Mouse (Mus musculus) liver, embryonic 16.5 days (tissue): Measurements from ENCODE around the gene Muc4. TPM values are rescaled to one million over a fixed set of nuclear protein-coding genes. Genes with fewer than 3 reads are reported as not detected.

ENCODE experiments used
- ATAC-seq: fragments of 200-750 bp; cut with Nextera tagmentation; 2 replicates; pipeline ENCODE4 v1.8.0; 2017; ENCODE audit warnings: low read depth, mild to moderate bottlenecking, moderate number of reproducible peaks, moderate library complexity
- H3K27ac ChIP-seq: fragments of 300-500 bp; sonication (generic); 2 replicates; pipeline ENCODE4 v1.5.1; 2014; ENCODE audit warnings: mild to moderate bottlenecking, low read length
- H3K27me3 ChIP-seq: fragments of 300-500 bp; sonication (generic); 2 replicates; pipeline ENCODE4 v1.6.1; 2014; ENCODE audit warnings: low read depth, low read length, mixed read lengths; ENCODE audit not compliant: control insufficient read depth, insufficient read depth
- H3K36me3 ChIP-seq: fragments of 300-500 bp; sonication (generic); 2 replicates; pipeline ENCODE4 v1.6.1; 2014; ENCODE audit warnings: mild to moderate bottlenecking; ENCODE audit not compliant: control insufficient read depth, insufficient read depth
- H3K4me1 ChIP-seq: fragments of 300-500 bp; sonication (generic); 2 replicates; pipeline ENCODE4 v1.6.1; 2014; ENCODE audit warnings: low read depth, low read length, mixed read lengths; ENCODE audit not compliant: control insufficient read depth
- H3K4me2 ChIP-seq: fragments of 300-500 bp; sonication (generic); 2 replicates; pipeline ENCODE4 v1.6.1; 2014; ENCODE audit warnings: low read depth, low read length, mixed read lengths
- H3K4me3 ChIP-seq: fragments of 300-500 bp; sonication (generic); 2 replicates; pipeline ENCODE4 v1.5.1; 2014; ENCODE audit warnings: low read depth, mild to moderate bottlenecking, low read length
- H3K9ac ChIP-seq: fragments of 300-500 bp; sonication (generic); 2 replicates; pipeline ENCODE4 v1.6.1; 2014; ENCODE audit warnings: low read depth, low read length
- H3K9me3 ChIP-seq: fragments of 300-500 bp; sonication (generic); replicated peaks from 2 replicates; pipeline ENCODE4 v1.6.1; 2016; ENCODE audit warnings: low read length; ENCODE audit not compliant: control insufficient read depth
- WGBS: fragments of 180-500 bp; shearing (Covaris S2); extraction: QIAGEN DNeasy Blood & Tissue Kit; methylation state at CpG from one replicate; pipeline ENCODE4 v1.1.7; 2014; ENCODE audit not compliant: insufficient replicate concordance; 5-methylcytosine and 5-hydroxymethylcytosine counted together
- polyA plus RNA-seq: library from polyadenylated mRNA; unstranded; fragments of >200 nt; fragmentation: Nextera tagmentation; extraction: Ambion mirVana; gene quantifications from 2 replicates; pipeline ENCODE4 v1.2.1, GENCODE M21; 2015

Muc4 gene
- polyA plus RNA-seq = 0.70 and 0.78 TPM in 2 replicates

DNA sequence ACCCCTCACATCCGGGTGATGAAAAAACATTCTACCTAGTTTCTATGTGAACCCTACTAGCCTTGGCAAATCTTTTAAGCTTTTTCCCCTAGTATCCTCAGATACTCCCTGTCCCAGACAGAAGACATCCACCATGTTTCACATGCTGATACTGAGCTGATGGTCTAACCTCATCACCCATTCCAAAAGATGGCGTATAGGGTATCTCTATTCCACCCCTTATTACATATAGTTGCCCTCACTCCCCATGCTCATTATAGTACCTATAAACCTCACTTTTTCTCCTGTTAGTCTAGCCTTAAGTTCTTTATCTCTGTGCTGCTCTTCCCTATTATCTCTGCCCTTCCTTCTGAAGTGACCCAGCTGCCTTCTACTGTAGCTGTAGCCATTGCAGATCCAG lies at the start of gene Muc4:
Gene Muc4 (plus strand): TSS at position 301 of the 400 bp plus-strand sequence.
- ATAC-seq = no peak
- Histone ChIP-seq H3K9ac (no peak within 1 kb of the TSS), H3K27me3 (no peaks in the 10 kb centered on the region), H3K4me1 (no peaks in the 10 kb centered on the region; the same call in 1 of the 2 replicates), H3K27ac (no peak within 1 kb of the TSS), H3K36me3 (no peaks in the 10 kb centered on the region), H3K9me3 (no peaks in the 10 kb centered on the region), H3K4me3 (no peak within 1 kb of the TSS), H3K4me2 (no peak within 1 kb of the TSS)
- WGBS = 61% methylated on average over 2 of the region's 2 CpGs

DNA sequence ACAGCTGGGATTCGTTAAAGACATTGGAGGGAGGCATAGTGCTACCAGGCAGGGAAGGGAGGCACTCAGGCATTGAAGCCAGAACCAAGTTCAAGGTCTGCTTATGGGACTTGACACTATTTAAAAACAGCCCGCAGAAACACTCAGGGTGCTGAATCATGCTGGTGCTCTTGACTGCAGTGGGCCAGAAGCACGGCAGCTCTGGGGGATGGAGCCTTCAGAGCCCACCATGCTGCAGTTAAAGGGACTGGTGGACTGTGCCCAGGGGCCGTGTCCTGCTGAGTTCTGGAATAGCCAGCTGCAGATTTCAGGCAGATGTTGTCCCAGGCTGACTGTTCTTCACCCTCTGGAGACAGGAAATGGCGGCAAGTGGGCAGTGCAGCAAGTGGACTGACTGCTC lies 49.7 kb upstream of the Muc4 start:
- H3K4me1 ChIP-seq = peaks cover 4% of the 10 kb centered on the region
- ATAC-seq = no peak
- H3K27ac ChIP-seq = no peak overlapping the region
- H3K36me3 ChIP-seq = no peaks in the 10 kb centered on the region; the same call in 1 of the 2 replicates
- H3K4me2 ChIP-seq = no peak overlapping the region
- no peaks in the 10 kb centered on the region for H3K27me3 ChIP-seq
- no peaks in the 10 kb centered on the region for H3K9me3 ChIP-seq
- no peak overlapping the region for H3K9ac ChIP-seq
- no peak overlapping the region for H3K4me3 ChIP-seq
- WGBS = 48% methylated on average over 5 of the region's 5 CpGs

DNA sequence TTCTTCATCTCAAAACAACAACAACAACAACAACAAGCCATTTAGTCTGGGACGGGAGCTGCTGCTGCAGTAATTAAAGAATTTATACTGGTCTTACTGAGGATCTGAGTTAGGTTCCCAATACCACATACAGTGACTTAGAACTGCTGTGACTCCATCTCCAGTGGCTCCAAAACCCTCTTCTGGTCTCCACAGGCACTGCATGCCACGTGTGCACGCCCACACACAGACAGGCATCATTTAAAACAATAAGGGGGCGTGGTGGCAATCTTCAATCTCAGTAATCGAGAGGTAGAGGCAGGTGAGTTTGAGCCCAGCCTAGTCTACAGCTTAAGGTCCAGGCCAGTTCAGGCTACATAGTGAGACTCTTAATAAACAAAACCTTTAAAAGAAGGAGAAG lies 48.5 kb upstream of the Muc4 start:
- H3K36me3 ChIP-seq = no peaks in the 10 kb centered on the region

DNA sequence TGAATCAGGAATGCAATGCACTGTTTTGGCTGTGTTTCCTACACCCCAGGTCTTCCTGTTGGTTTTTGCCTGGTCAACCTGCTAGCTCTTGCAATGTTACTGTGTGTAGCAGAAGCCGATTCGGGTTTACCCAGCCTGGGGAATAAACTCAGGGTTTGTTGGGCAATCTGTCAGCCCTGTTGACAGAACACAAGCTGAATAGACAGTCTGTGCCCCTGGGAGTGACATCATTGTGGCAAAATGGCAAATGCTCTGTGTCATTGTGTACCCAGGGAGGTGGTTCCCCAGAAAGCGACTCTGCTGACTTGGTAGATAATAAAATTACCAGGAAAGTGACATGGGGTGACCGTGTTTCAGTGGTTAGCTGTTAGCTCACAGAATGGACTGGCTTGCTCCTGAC lies 46.9 kb upstream of the Muc4 start:
- H3K4me1 ChIP-seq = peaks cover 4% of the 10 kb centered on the region
- no peak overlapping the region for H3K4me2 ChIP-seq
- H3K4me3 ChIP-seq = no peak overlapping the region
- no peaks in the 10 kb centered on the region for H3K27me3 ChIP-seq
- peak overlapping the region; percentile 42 for H3K27ac ChIP-seq
- no peaks in the 10 kb centered on the region for H3K36me3 ChIP-seq
- peak; percentile 91 for ATAC-seq
- no peaks in the 10 kb centered on the region for H3K9me3 ChIP-seq
- H3K9ac ChIP-seq = no peak overlapping the region
- WGBS = 24% methylated on average over 4 of the region's 4 CpGs

More for the DNA sequence above, 48.5 kb upstream of the Muc4 start:
- Histone ChIP-seq H3K9me3 (no peaks in the 10 kb centered on the region), H3K27ac (no peak overlapping the region), H3K27me3 (no peaks in the 10 kb centered on the region), H3K4me2 (no peak overlapping the region), H3K9ac (no peak overlapping the region), H3K4me3 (no peak overlapping the region), H3K4me1 (peaks cover 4% of the 10 kb centered on the region)
- ATAC-seq = no peak
- 58% methylated on average over 5 of the region's 5 CpGs for WGBS

DNA sequence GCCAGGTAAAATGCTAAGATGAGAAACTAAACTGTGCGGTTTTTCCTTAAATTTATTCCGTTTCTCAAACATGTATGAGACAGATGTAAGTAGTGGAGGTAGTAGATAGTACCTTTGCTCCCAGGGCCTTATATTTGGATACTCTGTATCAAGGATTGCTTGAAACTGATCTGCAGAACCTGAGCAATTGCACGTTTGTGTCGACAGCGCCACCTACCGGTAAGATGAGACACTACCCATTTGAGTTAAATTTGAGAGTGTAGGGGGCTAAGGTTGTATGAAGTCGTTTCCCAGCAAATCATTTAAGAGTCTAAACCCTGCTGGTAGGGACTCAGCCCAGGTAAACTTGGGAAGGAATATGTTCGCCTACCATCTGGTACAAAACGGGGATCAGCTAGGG lies 46.2 kb upstream of the Muc4 start:
- H3K4me2 ChIP-seq = no peak overlapping the region

DNA sequence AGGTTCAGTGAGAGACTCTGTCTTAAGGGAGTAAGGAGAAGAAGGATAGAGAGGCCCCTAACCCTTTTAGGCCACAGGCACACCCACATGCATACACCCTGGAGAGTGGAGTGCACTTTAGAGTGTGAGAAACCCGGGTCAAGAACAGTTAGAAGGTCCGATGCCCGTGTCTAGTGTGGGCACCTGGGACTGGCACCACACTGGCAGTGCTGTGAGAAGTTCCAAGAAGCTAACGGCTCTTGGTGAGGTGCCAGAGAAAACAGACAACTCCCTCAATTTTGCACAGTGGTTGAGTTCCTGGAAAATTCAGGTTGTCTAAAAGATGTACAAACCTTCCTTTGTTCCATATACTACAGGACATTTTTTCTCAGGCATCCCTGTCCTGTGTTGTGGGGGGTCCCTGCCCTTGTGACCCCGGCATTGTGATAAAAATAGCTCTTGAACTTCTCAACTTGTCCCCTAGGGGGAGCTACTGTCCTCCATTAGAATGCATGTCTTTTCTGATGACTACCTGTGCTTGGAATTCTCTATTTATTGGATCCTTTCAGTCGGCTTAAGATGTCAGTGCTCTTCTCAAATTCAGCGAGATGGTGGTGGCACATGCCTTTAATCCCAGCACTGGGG lies 38.7 kb upstream of the Muc4 start:
- Histone ChIP-seq H3K9me3 (no peaks in the 10 kb centered on the region), H3K4me1 (peaks cover 9% of the 10 kb centered on the region), H3K9ac (no peak overlapping the region), H3K4me2 (no peak overlapping the region), H3K27ac (no peak overlapping the region), H3K36me3 (no peaks in the 10 kb centered on the region), H3K4me3 (no peak overlapping the region), H3K27me3 (no peaks in the 10 kb centered on the region)
- 20% methylated on average over 7 of the region's 7 CpGs for WGBS
- no peak for ATAC-seq

More for the DNA sequence above, 46.2 kb upstream of the Muc4 start:
- H3K36me3 ChIP-seq = no peaks in the 10 kb centered on the region
- H3K4me3 ChIP-seq = no peak overlapping the region
- H3K9me3 ChIP-seq = no peaks in the 10 kb centered on the region
- peaks cover 4% of the 10 kb centered on the region for H3K4me1 ChIP-seq
- 5% methylated on average over 9 of the region's 9 CpGs for WGBS
- no peak overlapping the region for H3K9ac ChIP-seq
- H3K27ac ChIP-seq = no peak overlapping the region
- no peaks in the 10 kb centered on the region for H3K27me3 ChIP-seq
- no peak for ATAC-seq

DNA sequence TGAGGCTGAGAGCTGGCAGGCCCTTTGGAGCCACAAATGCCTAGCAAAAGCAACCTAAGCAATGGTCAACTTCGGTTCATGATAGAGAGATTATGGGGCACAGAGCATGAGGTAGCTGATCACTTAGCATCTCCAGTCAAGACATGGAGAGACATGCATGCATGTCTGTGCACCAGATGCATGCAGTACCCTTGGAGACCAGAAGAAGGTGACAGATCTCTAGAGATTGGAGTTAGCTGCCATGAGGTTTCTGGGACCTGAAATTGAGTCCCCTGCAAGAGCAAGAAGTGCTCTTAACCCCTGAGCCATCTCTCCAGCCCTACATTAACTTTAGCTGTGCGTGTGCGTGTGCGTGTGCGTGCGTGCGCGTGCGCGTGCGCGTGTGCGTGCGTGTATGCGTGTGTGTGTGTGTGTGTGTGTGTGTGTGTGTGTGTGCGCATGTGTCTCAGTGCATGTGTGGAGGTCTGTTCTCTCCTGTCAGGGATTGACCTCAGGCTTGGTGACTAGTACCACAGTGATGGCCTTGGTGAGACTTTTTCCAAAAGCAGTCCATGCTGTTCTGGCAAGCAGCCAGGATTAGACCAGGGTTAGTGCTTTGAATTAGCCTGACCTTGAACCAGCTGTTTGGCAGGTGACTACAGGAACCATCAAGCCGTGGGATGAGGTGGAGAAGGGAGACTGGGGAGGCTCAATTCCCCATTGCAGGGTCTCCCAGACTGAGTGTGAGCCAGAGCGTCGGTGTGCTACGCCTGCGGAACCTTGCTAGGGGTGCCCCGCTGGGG lies 37.8 kb upstream of the Muc4 start:
- H3K4me3 ChIP-seq = no peak overlapping the region
- H3K9me3 ChIP-seq = no peaks in the 10 kb centered on the region
- H3K4me1 ChIP-seq = peaks cover 9% of the 10 kb centered on the region
- WGBS = 85% methylated on average over 22 of the region's 22 CpGs
- no peaks in the 10 kb centered on the region for H3K27me3 ChIP-seq
- H3K27ac ChIP-seq = no peak overlapping the region
- 0 out of 2 replicates have a peak, but pooled peaks have one; percentile 16 for ATAC-seq
- no peak overlapping the region for H3K4me2 ChIP-seq
- no peaks in the 10 kb centered on the region for H3K36me3 ChIP-seq
- no peak overlapping the region for H3K9ac ChIP-seq

DNA sequence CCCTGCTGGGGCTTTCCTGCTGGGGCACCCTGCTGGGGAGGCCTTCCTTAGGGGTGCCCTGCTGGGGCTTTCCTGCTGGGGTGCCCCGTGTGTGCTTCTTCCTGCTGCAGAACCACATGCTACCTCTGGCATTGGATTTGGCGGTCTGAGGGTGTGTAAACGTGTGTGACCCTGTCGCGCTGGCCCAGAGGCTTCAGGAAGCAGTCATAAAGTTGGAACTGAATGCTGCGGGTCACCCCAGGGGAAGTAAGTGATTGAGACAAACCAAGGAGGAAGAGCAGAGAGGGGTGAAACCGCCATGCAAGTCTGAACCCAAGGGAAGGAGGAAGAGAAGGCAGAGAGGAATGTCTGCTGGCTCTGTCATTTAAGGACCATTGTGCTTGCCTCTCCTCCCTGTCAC lies 37.1 kb upstream of the Muc4 start:
- Histone ChIP-seq H3K36me3 (no peaks in the 10 kb centered on the region), H3K9me3 (no peaks in the 10 kb centered on the region), H3K4me3 (no peak overlapping the region), H3K9ac (no peak overlapping the region), H3K27ac (no peak overlapping the region), H3K27me3 (no peaks in the 10 kb centered on the region), H3K4me2 (no peak overlapping the region), H3K4me1 (peaks cover 9% of the 10 kb centered on the region)
- 16% methylated on average over 7 of the region's 7 CpGs for WGBS
- no peak for ATAC-seq

DNA sequence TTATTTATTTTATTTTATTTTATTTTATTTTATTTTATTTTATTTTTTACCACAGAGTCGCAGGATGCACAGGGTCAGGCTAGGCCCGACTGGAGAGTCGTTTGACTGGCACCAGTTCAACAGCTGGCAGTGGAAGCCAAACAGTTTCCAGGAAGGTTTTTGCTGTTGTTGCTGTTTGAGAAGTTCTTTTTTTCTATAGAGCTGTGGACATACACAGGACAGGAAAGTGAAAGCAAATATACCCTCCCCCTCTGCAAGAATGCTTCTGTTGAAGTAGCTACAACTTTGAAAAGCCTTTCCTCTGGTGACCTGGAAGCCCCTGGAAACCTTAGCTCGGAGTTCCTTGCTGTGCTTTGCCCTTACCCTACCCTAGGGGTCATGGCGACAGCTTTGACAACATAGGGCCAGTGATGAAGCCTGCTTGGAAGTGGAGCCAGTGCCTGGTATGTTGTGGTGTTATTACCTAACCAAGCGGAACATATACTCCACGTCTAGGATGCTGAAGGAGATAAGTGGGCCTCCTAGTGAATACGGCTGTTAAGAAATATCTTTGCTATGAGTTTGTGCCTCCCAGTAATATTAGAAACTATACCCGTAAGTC lies 32.3 kb upstream of the Muc4 start:
- Histone ChIP-seq H3K36me3 (no peaks in the 10 kb centered on the region), H3K9ac (no peak overlapping the region), H3K4me1 (peaks cover 11% of the 10 kb centered on the region), H3K4me2 (no peak overlapping the region), H3K4me3 (no peak overlapping the region), H3K27me3 (no peaks in the 10 kb centered on the region), H3K27ac (no peak overlapping the region), H3K9me3 (no peaks in the 10 kb centered on the region)
- WGBS = 51% methylated on average over 9 of the region's 9 CpGs
- peak; percentile 45 for ATAC-seq
